Mouse (Mus musculus) monocyte, adult 59 days (primary cell): Measurements from ENCODE around the gene Ccdc3. TPM values are rescaled to one million over a fixed set of nuclear protein-coding genes. Genes with fewer than 3 reads are reported as not detected.

Experiments
- total RNA-seq, 2 experiments: library from RNA; stranded (reverse); gene quantifications; one replicate each; pipeline ENCODE4 v1.2.4; 2023

Gene Ccdc3
- total RNA-seq: not detected

DNA sequence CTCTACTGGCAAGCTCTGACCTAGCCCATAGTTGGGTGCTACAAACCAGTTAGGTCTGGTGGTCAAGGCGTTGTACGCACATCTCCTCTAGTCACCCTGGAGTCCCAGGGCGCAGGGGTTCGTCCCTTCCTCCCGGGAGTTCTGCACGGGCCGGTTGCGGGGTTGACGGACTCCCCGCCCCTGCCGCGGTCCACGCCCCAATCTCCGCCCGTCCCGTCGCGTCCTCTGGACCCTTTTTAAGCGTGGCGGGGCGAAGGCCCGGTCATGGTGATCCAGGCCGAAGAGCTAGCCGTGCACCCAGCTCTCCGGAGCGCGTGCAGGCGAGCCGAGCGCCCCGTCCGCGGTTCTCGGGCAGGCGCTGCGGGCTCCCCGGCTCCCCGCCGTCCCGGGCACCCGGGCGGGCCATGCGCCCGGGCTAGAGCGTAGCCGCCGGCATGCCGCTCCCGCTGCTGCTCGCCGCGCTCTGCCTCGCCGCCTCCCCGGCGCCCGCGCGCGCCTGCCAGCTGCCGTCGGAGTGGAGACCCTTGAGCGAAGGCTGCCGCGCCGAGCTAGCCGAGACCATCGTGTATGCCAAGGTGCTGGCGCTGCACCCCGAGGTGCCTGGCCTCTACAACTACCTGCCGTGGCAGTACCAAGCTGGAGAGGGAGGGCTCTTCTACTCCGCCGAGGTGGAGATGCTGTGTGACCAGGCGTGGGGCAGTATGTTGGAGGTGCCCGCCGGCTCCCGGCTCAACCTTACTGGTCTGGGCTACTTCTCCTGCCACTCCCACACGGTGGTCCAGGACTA, at the start of gene Ccdc3:
Gene Ccdc3, plus strand, starts transcription at position 277 of the 787 bp plus-strand sequence.

Other genes with a start within 250 kb of the Ccdc3 start
- 10 to 100 TPM; 51.1 to 58.5 TPM for gene Phyh, start 218.8 kb upstream of the Ccdc3 start, total RNA-seq
- gene Ucma, start 161.7 kb upstream of the Ccdc3 start, total RNA-seq: not detected
- 1 to 10 TPM; 2.2 to 2.5 TPM for gene Mcm10, start 125.0 kb upstream of the Ccdc3 start, total RNA-seq
- 1 to 10 TPM; 4.4 to 5.0 TPM for gene Optn, start 73.7 kb upstream of the Ccdc3 start, total RNA-seq